Mouse (Mus musculus): Measurements from ENCODE around the gene Elane. TPM values are rescaled to one million over a fixed set of nuclear protein-coding genes. Genes with fewer than 3 reads are reported as not detected.

Elane gene
- polyA plus RNA-seq, 1 experiment from 2014 or later, result 0.53 TPM

DNA sequence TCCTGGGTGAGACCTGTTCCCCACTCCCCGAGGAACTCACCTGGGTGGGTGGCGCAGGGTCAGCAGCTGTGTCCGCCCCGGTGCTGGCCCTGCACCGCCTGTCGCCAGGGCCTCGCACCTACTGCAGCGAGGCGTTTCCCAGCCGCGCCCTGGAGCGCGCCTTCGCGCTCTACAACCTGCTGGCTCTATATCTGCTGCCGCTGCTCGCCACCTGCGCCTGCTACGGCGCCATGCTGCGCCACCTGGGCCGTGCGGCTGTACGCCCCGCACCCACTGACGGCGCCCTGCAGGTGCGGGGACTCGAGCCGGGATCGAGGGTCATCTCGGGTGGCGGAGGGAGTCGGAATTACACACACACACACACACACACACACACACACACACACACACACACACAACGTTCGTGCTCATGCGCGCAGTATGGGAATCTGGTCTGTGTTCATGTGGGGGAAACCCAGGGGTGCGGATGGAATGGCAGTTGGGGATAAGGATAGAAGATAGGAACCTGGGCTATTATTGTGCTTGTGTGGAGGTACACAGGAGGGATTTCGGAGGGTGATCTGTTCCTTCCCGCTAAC lies 35.0 kb downstream of the Elane start, which contains the start of gene R3hdm4:
Gene R3hdm4, minus strand, starts transcription at position 251 of the 578 bp plus-strand sequence.
- H3K4me1 ChIP-seq, result peaks cover 44% of the 10 kb centered on the region

GRCm38 (mm10) chr10:79921572-79921971 lies 35.5 kb downstream of the Elane start:
- peak overlapping the region; percentile 22 for H3K4me3 ChIP-seq
- H3K4me2 ChIP-seq (replicated peaks), result peak overlapping the region; percentile 48
- H3K4me1 ChIP-seq, result peaks cover 45% of the 10 kb centered on the region
- no peak for ATAC-seq (ENCODE audit: low FRiP score, low read depth)
- no peaks in the 10 kb centered on the region for H3K36me3 ChIP-seq
- H3K27ac ChIP-seq, result no peak overlapping the region
- H3K27me3 ChIP-seq (replicated peaks), result peaks cover 64% of the 10 kb centered on the region
- H3K9ac ChIP-seq, result peak overlapping the region; percentile 35; the same call in 1 of the 2 replicates
- H3K9me3 ChIP-seq, result peaks cover 3% of the 10 kb centered on the region; the same call in 1 of the 2 replicates
- under 1% methylated on average over 34 of the region's 34 CpGs for WGBS

More for the DNA sequence above, 35.0 kb downstream of the Elane start, which contains the start of gene R3hdm4:
- Histone ChIP-seq H3K9me3 (peaks cover 3% of the 10 kb centered on the region; the same call in 1 of the 2 replicates), H3K4me3 (peak within 1 kb of the TSS; percentile 22), H3K27ac (no peak within 1 kb of the TSS), H3K9ac (peak within 1 kb of the TSS; percentile 35; the same call in 1 of the 2 replicates), H3K4me2 (replicated peaks) (peak within 1 kb of the TSS; percentile 48), H3K27me3 (replicated peaks) (peaks cover 64% of the 10 kb centered on the region), H3K36me3 (no peaks in the 10 kb centered on the region)
- no peak for ATAC-seq (ENCODE audit: low FRiP score, low read depth)
- WGBS, result 3% methylated on average over 41 of the region's 41 CpGs

GRCm38 (mm10) chr10:79924998-79925784 lies 39.1 kb downstream of the Elane start:
- peak overlapping the region; percentile 93 for H3K4me2 ChIP-seq (replicated peaks)
- no peaks in the 10 kb centered on the region for H3K36me3 ChIP-seq
- H3K9me3 ChIP-seq, result no peaks in the 10 kb centered on the region
- H3K27ac ChIP-seq, result no peak overlapping the region
- WGBS, result 10% methylated on average over 29 of the region's 29 CpGs
- H3K27me3 ChIP-seq (replicated peaks), result peaks cover 35% of the 10 kb centered on the region
- ATAC-seq (ENCODE audit: low FRiP score, low read depth), result no peak
- H3K9ac ChIP-seq, result no peak overlapping the region
- no peak overlapping the region; the same call in 1 of the 2 replicates for H3K4me3 ChIP-seq
- H3K4me1 ChIP-seq, result peaks cover 43% of the 10 kb centered on the region

DNA sequence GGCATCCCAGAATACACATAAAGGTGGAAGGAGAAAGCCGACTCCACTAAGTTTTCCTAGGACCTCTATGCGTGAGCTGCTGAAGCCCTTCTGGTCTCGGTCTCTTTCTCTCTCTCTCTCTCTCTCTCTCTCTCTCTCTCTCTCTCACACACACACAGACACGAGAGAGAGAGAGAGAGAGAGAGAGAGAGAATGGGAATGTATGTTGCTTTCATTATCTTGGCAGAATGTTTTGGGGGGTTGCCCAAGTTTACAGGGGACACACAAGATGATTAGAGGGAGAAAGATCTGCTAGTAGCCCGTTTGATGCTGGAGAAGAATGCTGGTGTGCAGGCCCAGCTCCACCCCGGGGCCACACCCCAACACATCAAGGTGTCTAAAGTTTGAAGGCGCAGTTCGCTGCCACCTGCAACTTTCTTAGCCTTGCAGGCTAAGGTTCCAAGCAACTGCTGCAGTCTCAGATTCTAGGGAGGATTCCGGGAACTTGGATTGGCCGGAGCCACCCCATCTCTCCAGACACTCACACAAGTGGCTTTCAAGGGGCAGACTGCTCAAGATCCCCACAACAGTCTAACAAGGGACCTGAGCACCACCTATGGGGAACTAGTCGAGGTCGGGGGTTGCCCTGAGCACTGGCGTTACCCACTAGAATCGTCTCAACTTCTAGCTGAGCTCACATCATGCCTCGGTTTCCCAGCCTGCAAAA lies 39.9 kb downstream of the Elane start:
- Histone ChIP-seq H3K27me3 (replicated peaks) (peaks cover 27% of the 10 kb centered on the region), H3K9ac (peak overlapping the region; percentile 94; the same call in 1 of the 2 replicates), H3K27ac (no peak overlapping the region), H3K36me3 (peaks cover 5% of the 10 kb centered on the region; the same call in 1 of the 2 replicates), H3K4me1 (peaks cover 45% of the 10 kb centered on the region), H3K9me3 (no peaks in the 10 kb centered on the region), H3K4me3 (peak overlapping the region; percentile 97), H3K4me2 (replicated peaks) (peak overlapping the region; percentile 93)
- WGBS, result 12% methylated on average over 14 of the region's 15 CpGs
- no peak for ATAC-seq (ENCODE audit: low FRiP score, low read depth)

DNA sequence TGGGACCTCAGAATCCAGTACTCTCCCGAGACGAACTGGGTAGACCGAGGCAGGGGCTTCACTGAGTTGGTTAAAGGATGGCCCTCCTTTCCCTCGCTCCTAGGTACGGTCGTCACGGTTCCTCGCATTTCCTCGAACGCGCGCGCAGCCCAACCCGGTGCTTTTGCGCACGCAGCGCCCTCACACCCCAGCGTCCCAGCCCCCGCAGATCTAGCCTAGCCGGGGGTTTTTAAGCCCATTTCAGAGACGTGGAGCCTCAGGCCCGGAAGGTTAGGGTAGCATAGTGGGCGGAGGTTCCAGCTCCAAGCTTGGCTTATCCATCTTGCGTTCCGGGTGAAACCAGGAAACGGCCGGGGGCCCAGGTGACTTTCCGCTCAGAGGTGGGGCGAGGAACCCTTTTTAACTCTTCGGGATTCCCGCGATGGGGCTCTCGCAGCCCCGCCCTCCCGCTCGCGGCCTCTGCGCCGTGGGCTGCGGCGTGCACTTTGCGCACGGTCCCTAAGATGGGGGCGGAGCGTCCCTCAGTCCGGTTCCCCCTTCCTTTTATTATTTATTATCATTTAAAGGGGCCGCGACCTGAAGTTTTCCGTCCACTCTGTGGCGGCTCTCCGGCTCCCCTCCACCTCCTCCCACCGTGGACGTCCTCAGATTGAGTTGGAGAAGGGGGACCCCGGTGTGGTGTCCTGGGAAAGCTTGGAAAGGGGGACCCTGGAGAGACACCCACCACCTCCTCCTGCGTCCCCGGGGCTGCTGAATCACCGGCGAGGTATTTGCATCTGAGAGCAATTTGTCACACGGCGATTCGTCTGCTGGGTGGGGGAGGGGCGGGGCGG lies 40.7 kb downstream of the Elane start, which contains the start of gene Arid3a:
Gene Arid3a, plus strand, starts transcription at position 553 of the 833 bp plus-strand sequence.
- peak; percentile 73 for ATAC-seq (ENCODE audit: low FRiP score, low read depth)
- Histone ChIP-seq H3K9me3 (no peaks in the 10 kb centered on the region), H3K4me1 (peaks cover 39% of the 10 kb centered on the region), H3K9ac (peak within 1 kb of the TSS; percentile 94), H3K27me3 (replicated peaks) (peaks cover 20% of the 10 kb centered on the region), H3K4me2 (replicated peaks) (peak within 1 kb of the TSS; percentile 93), H3K4me3 (peak within 1 kb of the TSS; percentile 97), H3K36me3 (peaks cover 13% of the 10 kb centered on the region), H3K27ac (peak within 1 kb of the TSS; percentile 85)
- under 1% methylated on average over 63 of the region's 63 CpGs for WGBS

DNA sequence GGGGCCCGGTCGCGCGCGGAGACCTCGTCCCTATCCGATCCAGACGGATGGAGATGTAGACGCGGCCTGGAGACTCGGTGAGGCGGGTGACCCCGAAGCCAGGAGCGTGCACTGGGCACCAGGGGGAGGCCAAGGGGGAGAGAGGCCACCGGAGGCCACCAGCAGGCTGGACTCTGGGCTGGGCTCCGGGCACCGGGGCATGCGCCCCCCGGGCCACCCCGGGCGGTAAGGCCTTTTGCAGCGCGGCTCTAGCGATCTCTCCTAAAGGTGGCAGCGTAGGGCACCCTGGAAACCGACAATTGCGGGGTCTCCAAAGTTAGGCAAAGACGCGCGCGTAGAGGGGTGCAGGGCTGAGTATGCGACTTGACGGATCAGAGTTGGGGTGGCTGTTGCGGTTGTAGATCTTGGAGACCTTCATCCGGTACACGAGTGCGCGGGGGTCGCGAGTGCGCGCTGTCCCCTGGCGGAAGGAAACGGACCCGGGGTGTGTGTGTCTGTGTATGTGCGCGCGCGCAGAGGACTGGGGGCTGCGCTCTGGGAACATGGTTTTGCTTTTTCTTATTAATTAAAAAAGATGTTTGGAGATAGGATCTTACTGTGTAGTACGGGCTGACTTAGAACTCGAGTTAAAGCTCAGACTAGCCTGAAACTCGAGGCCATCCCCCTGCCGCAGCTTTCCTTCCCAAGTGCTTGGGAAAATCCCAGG lies 41.4 kb downstream of the Elane start:
- Histone ChIP-seq H3K36me3 (peaks cover 19% of the 10 kb centered on the region), H3K9me3 (no peaks in the 10 kb centered on the region), H3K27ac (peak overlapping the region; percentile 85), H3K4me3 (peak overlapping the region; percentile 97), H3K9ac (peak overlapping the region; percentile 94), H3K4me2 (replicated peaks) (peak overlapping the region; percentile 93), H3K4me1 (peaks cover 44% of the 10 kb centered on the region), H3K27me3 (replicated peaks) (peaks cover 12% of the 10 kb centered on the region)
- ATAC-seq (ENCODE audit: low FRiP score, low read depth), result peak; percentile 55
- WGBS, result under 1% methylated on average over 54 of the region's 54 CpGs

DNA sequence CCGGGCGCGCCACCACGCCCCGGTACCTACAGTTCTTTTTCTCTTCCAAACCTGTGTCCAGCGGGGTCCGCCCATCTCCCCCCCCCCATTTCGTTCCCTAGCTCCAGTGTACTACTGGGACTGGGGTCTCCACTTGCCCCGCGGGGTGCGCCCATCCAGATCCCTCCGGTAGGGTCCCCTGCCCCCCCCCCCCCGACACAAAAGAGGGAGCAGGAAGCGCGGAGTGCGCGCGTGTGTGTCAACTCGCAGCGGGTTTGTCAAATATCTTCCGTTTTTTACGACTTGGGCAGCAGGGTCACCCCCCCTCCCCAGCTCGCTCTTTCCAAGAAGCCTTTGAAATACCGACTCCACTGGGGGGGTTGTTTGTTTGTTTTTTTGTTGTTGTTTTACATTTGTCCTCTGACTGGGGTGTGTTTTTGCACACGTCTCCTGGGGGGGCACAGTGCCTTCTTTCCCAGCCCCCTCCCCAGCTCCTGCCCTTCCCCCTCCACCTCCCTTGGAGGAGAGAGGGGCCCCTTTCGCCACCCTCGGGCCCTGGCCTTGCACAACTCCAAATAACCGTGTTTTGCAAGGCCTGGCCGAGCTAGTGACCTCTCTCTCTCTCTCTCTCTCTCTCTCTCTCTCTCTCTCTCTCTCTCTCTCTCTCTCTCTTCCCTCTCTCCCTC lies 42.1 kb downstream of the Elane start:
- H3K4me3 ChIP-seq, result peak overlapping the region; percentile 97

GRCm38 (mm10) chr10:79928907-79929701 lies 43.1 kb downstream of the Elane start:
- ATAC-seq (ENCODE audit: low FRiP score, low read depth), result no peak
- Histone ChIP-seq H3K36me3 (peaks cover 33% of the 10 kb centered on the region), H3K4me1 (peaks cover 61% of the 10 kb centered on the region), H3K27me3 (replicated peaks) (no peaks in the 10 kb centered on the region), H3K4me2 (replicated peaks) (peak overlapping the region; percentile 93), H3K27ac (peak overlapping the region; percentile 42; the same call in 1 of the 2 replicates), H3K9me3 (no peaks in the 10 kb centered on the region), H3K4me3 (peak overlapping the region; percentile 97), H3K9ac (peak overlapping the region; percentile 94)
- 20% methylated on average over 9 of the region's 9 CpGs for WGBS

More for the DNA sequence above, 42.1 kb downstream of the Elane start:
- no peaks in the 10 kb centered on the region for H3K9me3 ChIP-seq
- peak overlapping the region; percentile 94 for H3K9ac ChIP-seq
- peaks cover 5% of the 10 kb centered on the region for H3K27me3 ChIP-seq (replicated peaks)
- no peak for ATAC-seq (ENCODE audit: low FRiP score, low read depth)
- peaks cover 26% of the 10 kb centered on the region for H3K36me3 ChIP-seq
- H3K4me1 ChIP-seq, result peaks cover 51% of the 10 kb centered on the region
- 1% methylated on average over 29 of the region's 29 CpGs for WGBS
- H3K27ac ChIP-seq, result peak overlapping the region; percentile 85
- H3K4me2 ChIP-seq (replicated peaks), result peak overlapping the region; percentile 93

DNA sequence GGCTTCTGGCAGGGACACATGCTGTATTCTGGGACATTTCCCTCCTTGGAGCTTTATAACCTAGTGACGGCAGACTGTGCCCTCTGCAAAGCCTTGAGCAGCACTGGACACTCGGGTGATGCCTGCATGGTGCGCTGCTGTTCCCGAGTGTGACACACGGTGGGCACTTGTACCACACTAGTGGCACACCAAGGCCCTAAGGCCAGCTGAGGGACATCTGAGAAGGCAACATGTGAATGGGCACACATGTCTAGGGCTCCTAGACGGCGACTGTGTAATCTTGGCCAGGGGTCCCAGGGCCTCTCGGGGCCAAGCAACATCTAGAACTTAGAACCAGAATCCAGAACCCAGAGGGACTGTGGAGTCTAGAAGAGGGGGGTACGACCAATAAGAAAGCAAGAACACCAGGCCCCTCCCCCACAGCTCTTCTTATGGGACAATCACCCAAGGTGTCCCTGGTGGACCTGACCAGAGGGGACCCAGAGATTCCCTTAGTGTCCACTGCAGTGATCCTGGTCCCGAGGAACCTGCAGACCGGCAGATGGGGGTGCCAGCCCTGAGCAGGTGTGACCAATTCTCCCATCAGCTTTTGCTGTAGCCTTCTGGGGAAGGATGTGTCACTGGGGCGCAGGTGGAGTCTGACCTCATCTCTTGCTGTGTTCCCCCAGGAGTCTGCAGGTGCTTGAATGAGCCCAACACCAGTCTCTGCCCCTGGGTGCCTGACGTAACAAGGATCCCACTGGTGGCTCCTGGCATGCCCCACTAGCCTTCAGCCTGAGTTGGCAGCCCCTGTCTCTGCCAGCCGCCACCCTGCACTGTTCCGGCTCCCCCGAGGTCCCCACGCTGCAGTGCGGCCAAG lies 44.1 kb downstream of the Elane start:
- WGBS, result 83% methylated on average over 18 of the region's 18 CpGs
- peaks cover 35% of the 10 kb centered on the region for H3K36me3 ChIP-seq
- no peak for ATAC-seq (ENCODE audit: low FRiP score, low read depth)
- H3K9ac ChIP-seq, result peak overlapping the region; percentile 35; the same call in 1 of the 2 replicates
- peak overlapping the region; percentile 93 for H3K4me2 ChIP-seq (replicated peaks)
- H3K27ac ChIP-seq, result no peak overlapping the region; the same call in 1 of the 2 replicates
- peaks cover 66% of the 10 kb centered on the region for H3K4me1 ChIP-seq
- no peaks in the 10 kb centered on the region for H3K27me3 ChIP-seq (replicated peaks)
- H3K9me3 ChIP-seq, result no peaks in the 10 kb centered on the region
- H3K4me3 ChIP-seq, result peak overlapping the region; percentile 5; the same call in 1 of the 2 replicates

Measured in neural tube, embryonic 12.5 days (tissue).